Mouse (Mus musculus): Measurements from ENCODE around the gene Vmn1r124.
"Not testable (repeated sequence)": the region's sequence is repeated elsewhere in the genome, so short reads cannot be mapped to it uniquely, and the experiment has no call there.

Vmn1r124 gene

GRCm38 (mm10) chr7:21260517-21260916 is at the start of gene Vmn1r124:
Gene Vmn1r124 (minus strand): TSS chr7:21260617.
- not testable (repeated sequence) for DNase-seq (ENCODE audit: low spot score)

DNA sequence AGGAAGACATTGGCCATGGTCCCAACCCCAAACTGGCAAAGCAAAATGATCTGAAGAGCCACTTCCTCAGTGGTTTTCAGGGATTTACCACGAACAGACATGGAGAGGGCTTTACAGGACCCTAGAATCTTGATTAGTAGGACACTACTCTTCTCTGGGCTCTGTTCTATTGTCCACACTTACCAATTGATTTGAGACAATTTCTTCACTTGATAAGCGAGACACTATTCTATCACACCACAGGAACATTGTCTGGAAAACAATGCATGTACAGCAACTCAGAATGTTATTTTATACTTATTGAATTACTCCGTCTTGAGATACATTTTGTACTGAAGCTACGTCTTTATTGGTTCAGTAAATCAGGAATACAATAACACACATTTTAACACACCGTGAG is 41.0 kb upstream of the Vmn1r124 start, which contains the start of gene Vmn1r126:
TSS of gene Vmn1r126 (minus strand) at position 101 of the 400 bp plus-strand sequence.
- DNase-seq (ENCODE audit: low spot score), result not testable (repeated sequence)

DNA sequence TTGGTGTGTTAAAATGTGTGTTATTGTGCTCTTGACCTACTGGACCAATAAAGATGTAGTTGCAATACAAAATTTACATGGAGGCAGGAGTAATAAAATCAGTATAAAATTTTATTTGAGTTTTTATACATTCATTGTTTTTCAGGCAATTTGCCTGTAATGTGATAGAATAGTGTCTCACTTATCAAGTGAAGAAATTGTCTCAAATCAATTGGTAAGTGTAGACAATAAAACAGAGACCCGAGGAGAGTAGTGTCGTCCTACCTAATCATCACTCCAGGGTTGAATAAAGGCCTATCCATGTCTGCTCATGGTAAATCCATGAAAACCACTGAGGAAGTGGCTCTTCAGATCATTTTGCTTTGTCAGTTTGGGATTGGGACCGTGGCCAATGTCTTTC is 11.5 kb upstream of the Vmn1r124 start, which contains the start of gene Vmn1r125:
TSS of gene Vmn1r125 (plus strand) at position 301 of the 400 bp plus-strand sequence.
- DNase-seq (ENCODE audit: low spot score), result not testable (repeated sequence)
